Mouse (Mus musculus): ENCODE data around the gene Pla2g15. TPM values are rescaled to one million over a fixed set of nuclear protein-coding genes. Genes with fewer than 3 reads are reported as not detected.

The Pla2g15 gene
- 1 to 10 TPM; 3.3 to 5.6 (median 4.0) TPM for total RNA-seq (2022)

GRCm38 (mm10) chr8:106149801-106150652 lies at the start of gene Pla2g15:
Gene Pla2g15, plus strand, starts transcription at chr8:106150399.
- peak; percentile 86 to 88 for DNase-seq (ENCODE audit: low spot score in 2 of 2)

DNA sequence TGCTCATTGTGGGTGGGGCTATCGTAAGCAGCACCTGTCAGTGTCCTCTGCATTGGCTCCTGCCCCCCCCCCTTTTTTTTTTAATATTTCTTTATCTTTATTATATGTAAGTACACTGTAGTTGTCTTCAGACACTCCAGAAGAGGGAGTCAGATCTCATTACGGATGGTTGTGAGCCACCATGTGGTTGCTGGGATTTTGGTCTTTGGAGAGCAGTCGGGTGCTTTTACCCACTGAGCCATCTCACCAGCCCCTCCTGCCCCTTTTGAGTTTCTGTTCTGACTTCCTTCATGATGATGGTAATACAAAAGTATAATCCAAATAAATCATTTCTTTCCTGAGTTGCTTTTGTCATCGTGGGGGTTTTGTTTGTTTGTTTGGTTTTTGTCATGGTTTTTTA lies 47.9 kb upstream of the Pla2g15 start:
- no peak for DNase-seq (ENCODE audit: low spot score in 2 of 2)

GRCm38 (mm10) chr8:106103888-106104287 lies 46.3 kb upstream of the Pla2g15 start:
- DNase-seq (ENCODE audit: low spot score in 2 of 2) = no peak

DNA sequence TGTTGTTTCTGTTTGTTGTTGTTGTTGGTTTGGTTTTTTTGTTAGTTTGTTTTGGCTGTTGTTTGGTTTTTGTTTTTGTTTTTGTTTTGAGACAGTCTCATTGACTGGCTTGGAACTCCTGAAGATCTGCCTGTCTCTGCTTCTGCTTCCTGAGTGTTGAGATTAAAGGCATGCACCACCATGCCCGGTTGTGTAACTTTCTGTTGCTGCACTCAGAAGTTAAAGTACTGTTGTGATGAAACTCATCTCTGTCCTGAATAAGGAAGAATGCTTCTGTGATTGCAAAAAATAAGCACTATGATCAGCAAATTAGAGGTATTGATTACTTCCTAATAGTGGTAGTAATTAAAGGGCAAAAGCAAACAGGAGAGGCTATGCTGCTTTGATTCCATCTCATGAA lies 44.0 kb upstream of the Pla2g15 start:
- no peak for DNase-seq (ENCODE audit: low spot score in 2 of 2)

GRCm38 (mm10) chr8:106108080-106108479 lies 42.1 kb upstream of the Pla2g15 start:
- DNase-seq (ENCODE audit: low spot score in 2 of 2) = peak in 1 of 2 experiments; percentile 24

DNA sequence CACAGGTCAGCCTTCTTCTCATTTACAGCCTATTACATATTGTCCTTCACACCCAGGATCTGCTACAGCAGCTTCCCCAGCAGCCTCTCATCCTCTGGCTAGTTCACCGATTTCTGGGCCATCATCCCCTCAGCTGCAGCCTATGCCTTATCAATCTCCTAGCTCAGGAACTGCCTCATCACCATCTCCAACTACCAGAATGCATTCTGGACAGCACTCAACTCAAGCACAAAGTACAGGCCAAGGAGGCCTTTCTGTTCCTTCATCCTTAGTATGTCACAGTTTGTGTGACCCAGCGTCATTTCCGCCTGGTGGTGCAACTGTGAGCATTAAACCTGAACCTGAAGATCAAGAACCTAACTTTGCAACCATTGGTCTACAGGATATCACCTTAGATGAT lies 41.5 kb upstream of the Pla2g15 start:
- peak; percentile 20 to 26 for DNase-seq (ENCODE audit: low spot score in 2 of 2)

GRCm38 (mm10) chr8:106112041-106112440 lies 38.2 kb upstream of the Pla2g15 start:
- no peak for DNase-seq (ENCODE audit: low spot score in 2 of 2)

DNA sequence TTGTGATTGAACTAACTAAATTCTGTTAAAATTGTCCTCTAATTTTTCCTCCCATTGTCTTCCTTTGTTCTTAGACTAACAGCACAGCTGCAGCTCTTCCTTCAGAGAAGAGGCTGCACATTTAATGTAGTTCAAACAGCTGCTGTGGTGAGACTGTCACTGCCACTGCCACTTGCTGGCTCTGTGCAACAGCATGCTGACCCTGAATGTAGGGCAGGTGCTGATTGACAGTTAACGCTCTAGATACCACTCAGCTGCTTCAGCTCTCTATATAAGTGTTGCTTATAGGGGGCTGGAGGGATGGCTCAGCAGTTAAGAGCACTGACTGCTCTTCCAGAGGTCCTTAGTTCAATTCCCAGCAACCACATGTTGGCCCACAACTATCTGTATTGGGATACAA lies 37.7 kb upstream of the Pla2g15 start:
- DNase-seq (ENCODE audit: low spot score in 2 of 2) = no peak

DNA sequence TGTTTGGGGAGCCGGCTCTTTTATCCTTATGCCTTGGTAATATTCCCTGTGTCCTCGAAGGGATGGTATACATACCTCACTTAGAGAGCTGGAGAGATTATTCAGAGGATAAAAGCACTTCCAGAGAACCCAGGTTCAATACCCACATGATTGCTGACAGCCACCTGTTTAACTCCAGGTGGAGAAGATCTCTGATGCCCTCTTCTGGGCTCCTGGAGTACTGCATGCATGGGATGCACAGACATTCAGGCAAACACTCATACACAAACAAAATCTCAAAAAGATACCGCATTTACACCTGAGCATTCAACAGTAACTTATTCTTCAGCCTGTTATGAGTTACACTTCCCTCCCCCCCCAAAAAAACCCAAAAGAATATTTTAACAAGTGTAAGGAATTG lies 34.3 kb upstream of the Pla2g15 start:
- no peak for DNase-seq (ENCODE audit: low spot score in 2 of 2)

DNA sequence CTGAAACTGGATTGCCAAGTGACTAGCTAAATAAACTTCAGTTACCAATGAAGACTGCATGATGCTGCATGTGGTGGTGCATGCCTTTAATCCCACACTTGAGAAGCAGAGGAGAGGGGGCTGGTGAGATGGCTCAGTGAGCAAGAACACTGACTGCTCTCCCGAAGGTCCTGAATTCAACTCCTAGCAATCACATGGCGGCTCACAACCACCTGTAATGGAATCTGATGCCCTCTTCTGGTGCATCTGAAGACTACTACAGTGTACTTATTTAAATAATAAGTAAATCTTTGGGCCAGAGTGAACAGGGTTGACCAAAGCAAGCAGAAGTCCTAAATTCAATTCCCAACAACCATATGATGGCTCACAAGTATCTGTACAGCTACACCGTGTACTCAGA lies 26.8 kb upstream of the Pla2g15 start:
- no peak for DNase-seq (ENCODE audit: low spot score in 2 of 2)

GRCm38 (mm10) chr8:106126055-106126454 lies 24.1 kb upstream of the Pla2g15 start:
- no peak for DNase-seq (ENCODE audit: low spot score in 2 of 2)

GRCm38 (mm10) chr8:106127054-106127453 lies 23.1 kb upstream of the Pla2g15 start:
- no peak for DNase-seq (ENCODE audit: low spot score in 2 of 2)

DNA sequence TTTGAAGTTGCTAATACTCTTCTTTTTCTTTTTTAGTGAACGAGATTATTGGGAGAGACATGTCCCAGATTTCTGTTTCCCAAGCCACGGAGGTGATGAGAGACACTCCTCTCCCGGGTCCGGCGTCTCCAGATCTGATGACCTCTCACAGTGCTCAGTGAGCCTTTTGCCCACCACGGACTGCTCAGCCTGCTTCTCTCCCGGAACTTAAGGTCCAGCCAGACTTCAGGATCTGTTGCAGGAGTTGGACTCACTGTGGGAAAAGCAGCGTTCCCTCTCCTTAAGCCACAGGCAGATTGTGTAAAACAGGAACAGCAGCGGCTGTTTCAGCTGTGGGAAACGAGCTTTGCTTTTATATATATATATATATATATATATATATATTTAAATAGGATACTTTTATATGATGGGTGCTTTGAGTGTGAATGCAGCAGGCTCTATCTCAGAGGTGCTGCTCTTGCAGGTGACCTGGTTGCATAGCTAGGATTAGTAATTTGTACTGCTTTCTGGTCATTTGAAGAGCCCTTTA lies 22.3 kb upstream of the Pla2g15 start:
- no peak for DNase-seq (ENCODE audit: low spot score in 2 of 2)

GRCm38 (mm10) chr8:106129232-106129930 lies 20.8 kb upstream of the Pla2g15 start:
- DNase-seq (ENCODE audit: low spot score in 2 of 2) = no peak

DNA sequence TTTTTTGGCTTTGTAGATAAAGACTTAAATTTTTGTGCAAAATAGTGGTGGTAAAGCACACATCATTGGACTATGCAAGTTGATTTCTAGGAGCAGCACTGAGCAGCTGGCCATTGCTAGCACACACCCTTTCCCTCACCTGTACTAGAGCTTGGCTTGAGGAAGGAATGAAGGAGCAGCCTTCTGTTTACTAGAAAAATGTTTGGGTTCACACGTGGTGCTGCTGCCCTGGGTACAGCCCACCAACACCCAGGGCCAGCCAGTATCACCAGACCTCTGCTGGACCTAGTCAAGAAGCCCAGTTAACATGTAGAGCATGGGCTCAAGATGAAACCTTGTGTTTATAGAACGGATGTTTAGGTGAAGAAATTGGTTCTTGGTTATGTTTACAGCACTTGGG lies 20.2 kb upstream of the Pla2g15 start:
- DNase-seq (ENCODE audit: low spot score in 2 of 2) = no peak

- DNase-seq (ENCODE audit: low spot score in 2 of 2) = no peak
These were observed 19.7 kb upstream of the Pla2g15 start for GRCm38 (mm10) chr8:106130505-106130904.

GRCm38 (mm10) chr8:106131021-106131420 lies 19.2 kb upstream of the Pla2g15 start:
- no peak for DNase-seq (ENCODE audit: low spot score in 2 of 2)

GRCm38 (mm10) chr8:106131488-106132222 lies 18.5 kb upstream of the Pla2g15 start:
- no peak for DNase-seq (ENCODE audit: low spot score in 2 of 2)

- DNase-seq (ENCODE audit: low spot score in 2 of 2) = no peak
These were observed 17.8 kb upstream of the Pla2g15 start for GRCm38 (mm10) chr8:106132356-106132755.

DNA sequence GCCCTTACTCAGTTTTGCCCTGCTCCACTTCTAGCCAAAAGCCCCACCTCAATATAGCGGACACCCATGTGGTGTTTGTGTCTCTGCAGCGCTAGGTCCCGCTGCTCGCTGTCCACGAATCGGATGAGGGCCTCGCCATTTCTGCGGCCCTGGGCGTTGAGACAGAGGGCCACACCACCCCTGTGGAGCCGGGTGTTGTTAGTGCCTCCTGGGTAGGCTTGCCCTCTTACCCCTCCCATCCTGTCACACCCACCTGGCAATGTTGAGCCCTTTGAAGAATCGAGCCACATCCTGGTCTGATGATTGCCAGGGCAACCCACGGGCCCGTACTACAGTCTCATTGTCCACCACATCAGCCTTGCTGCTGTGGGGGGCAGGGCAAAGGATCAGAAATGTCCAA lies 16.7 kb upstream of the Pla2g15 start:
- DNase-seq (ENCODE audit: low spot score in 2 of 2) = no peak

DNA sequence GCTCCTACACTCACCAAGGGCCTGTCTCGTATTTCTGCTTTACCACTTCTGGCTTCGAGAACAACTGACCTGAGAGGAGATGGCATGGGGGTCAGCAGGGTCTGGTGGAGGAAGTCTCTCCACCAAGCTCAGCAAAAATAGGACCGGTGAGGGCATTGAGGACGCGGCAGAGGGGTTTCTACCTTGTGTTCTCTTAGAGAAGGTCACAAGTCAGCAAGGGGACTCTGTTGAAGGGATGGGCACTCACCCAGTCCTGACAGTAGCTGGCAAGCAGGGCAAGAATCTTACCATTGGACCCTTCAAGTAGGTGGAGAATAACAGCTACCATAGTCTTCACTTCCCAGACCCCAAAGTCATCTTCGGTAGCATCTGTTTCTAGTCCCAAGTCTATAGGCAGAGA lies 16.3 kb upstream of the Pla2g15 start:
- DNase-seq (ENCODE audit: low spot score in 2 of 2) = no peak

Data from gastrocnemius, adult 8-10 months (tissue).